Mouse (Mus musculus) kidney, adult 2 months (tissue): Measurements from ENCODE around the gene Hnrnpl. TPM values are rescaled to one million over a fixed set of nuclear protein-coding genes. Genes with fewer than 3 reads are reported as not detected.

Experiments used
- DNase-seq: peaks from one replicate; pipeline ENCODE4 v3.0.0; 2021
- H3K27ac ChIP-seq: fragments of 200-500 bp; 2 replicates; pipeline ENCODE4 v1.5.1; 2012; ENCODE audit warnings: low read depth, low read length, control low read depth, inconsistent platforms; ENCODE audit not compliant: insufficient read depth
- H3K27me3 ChIP-seq: fragments of 200-500 bp; replicated peaks from 2 replicates; pipeline ENCODE4 v1.6.1; 2012; ENCODE audit warnings: mild to moderate bottlenecking, moderate library complexity, low read length, inconsistent platforms; ENCODE audit not compliant: control insufficient read depth, insufficient read depth
- H3K36me3 ChIP-seq: fragments of 200-500 bp; 2 replicates; pipeline ENCODE4 v1.6.1; 2012; ENCODE audit warnings: mild to moderate bottlenecking, moderate library complexity, low read length, inconsistent platforms; ENCODE audit not compliant: control insufficient read depth, insufficient read depth
- H3K4me1 ChIP-seq: fragments of 200-500 bp; 2 replicates; pipeline ENCODE4 v1.6.1; 2011; ENCODE audit warnings: low read length; ENCODE audit not compliant: control insufficient read depth, insufficient read depth
- H3K4me3 ChIP-seq: fragments of 200-500 bp; 2 replicates; pipeline ENCODE4 v1.5.1; 2011; ENCODE audit warnings: mild to moderate bottlenecking, low read depth, low read length, control low read depth; ENCODE audit not compliant: insufficient read depth
- CTCF ChIP-seq: fragments of 200-500 bp; conservative IDR thresholded peaks from 2 replicates; pipeline ENCODE4 v1.5.1; 2011; ENCODE audit warnings: low read depth, mild to moderate bottlenecking, control low read depth, low read length, moderate library complexity, mixed read lengths; ENCODE audit not compliant: insufficient read depth, insufficient read length
- POLR2A ChIP-seq: fragments of 200-500 bp; IDR thresholded peaks from one replicate; pipeline ENCODE4 v1.6.1; 2011; ENCODE audit warnings: low read depth, low read length, control low read depth
- WGBS: fragments of 180-500 bp; shearing (Covaris S2); methylation state at CpG from one replicate; pipeline ENCODE4 v1.1.7; 2018; 5-methylcytosine and 5-hydroxymethylcytosine counted together
- polyA plus RNA-seq: library from polyadenylated mRNA; depleted of rRNA; stranded (reverse); fragments of >200 nt; gene quantifications from 2 replicates; pipeline ENCODE4 v1.2.3, GENCODE M21; 2012

Gene Hnrnpl
- polyA plus RNA-seq, 1 experiment, result 214 TPM

GRCm38 (mm10) chr7:28818436-28818835 is 10.1 kb downstream of the Hnrnpl start:
- DNase-seq, result no peak
- Histone ChIP-seq H3K27ac (no peak overlapping the region), H3K36me3 (peaks cover 41% of the 10 kb centered on the region), H3K4me1 (peaks cover 16% of the 10 kb centered on the region; the same call in 1 of the 2 replicates), H3K4me3 (no peak overlapping the region), H3K27me3 (no peaks in the 10 kb centered on the region)
- WGBS, result 75% methylated on average over 18 of the region's 18 CpGs
- TF ChIP-seq POLR2A (no peak), CTCF (no peak)

- Histone ChIP-seq H3K27ac (no peak overlapping the region), H3K4me3 (no peak overlapping the region), H3K27me3 (no peaks in the 10 kb centered on the region), H3K4me1 (peaks cover 16% of the 10 kb centered on the region; the same call in 1 of the 2 replicates), H3K36me3 (peaks cover 37% of the 10 kb centered on the region)
- DNase-seq, result no peak
- TF ChIP-seq CTCF, result no peak
- no peak for TF ChIP-seq POLR2A
- WGBS, result 64% methylated on average over 4 of the region's 4 CpGs
These were observed 10.6 kb downstream of the Hnrnpl start for GRCm38 (mm10) chr7:28818861-28819452.

- H3K36me3 ChIP-seq, result peaks cover 36% of the 10 kb centered on the region
- DNase-seq, result no peak
- 74% methylated on average over 4 of the region's 4 CpGs for WGBS
- H3K27me3 ChIP-seq, result no peaks in the 10 kb centered on the region
- no peak overlapping the region for H3K27ac ChIP-seq
- no peak for TF ChIP-seq CTCF
- no peak for TF ChIP-seq POLR2A
- H3K4me1 ChIP-seq, result peaks cover 19% of the 10 kb centered on the region; the same call in 1 of the 2 replicates
- H3K4me3 ChIP-seq, result no peak overlapping the region
These were observed 11.2 kb downstream of the Hnrnpl start for GRCm38 (mm10) chr7:28819571-28819970.

- Histone ChIP-seq H3K36me3 (peaks cover 29% of the 10 kb centered on the region), H3K4me1 (peaks cover 20% of the 10 kb centered on the region; the same call in 1 of the 2 replicates), H3K4me3 (no peak overlapping the region), H3K27me3 (no peaks in the 10 kb centered on the region), H3K27ac (peak overlapping the region; percentile 9)
- WGBS, result 51% methylated on average over 12 of the region's 12 CpGs
- DNase-seq, result peak; percentile 85
- no peak for TF ChIP-seq POLR2A
- TF ChIP-seq CTCF, result no peak
These were observed 12.3 kb downstream of the Hnrnpl start for GRCm38 (mm10) chr7:28820358-28821260.

GRCm38 (mm10) chr7:28821261-28821831 is 13.0 kb downstream of the Hnrnpl start:
- DNase-seq, result peak; percentile 67
- H3K4me3 ChIP-seq, result no peak overlapping the region
- no peaks in the 10 kb centered on the region for H3K27me3 ChIP-seq
- TF ChIP-seq POLR2A (no peak), CTCF (no peak)
- H3K36me3 ChIP-seq, result peaks cover 27% of the 10 kb centered on the region
- H3K27ac ChIP-seq, result 0 out of 2 replicates have a peak overlapping the region, but pooled peaks have one; percentile 7
- peaks cover 20% of the 10 kb centered on the region; the same call in 1 of the 2 replicates for H3K4me1 ChIP-seq
- WGBS, result 36% methylated on average over 10 of the region's 10 CpGs

GRCm38 (mm10) chr7:28822556-28822955 is 14.2 kb downstream of the Hnrnpl start:
- Histone ChIP-seq H3K27me3 (no peaks in the 10 kb centered on the region), H3K27ac (peak overlapping the region; percentile 39; the same call in 1 of the 2 replicates), H3K4me1 (peaks cover 18% of the 10 kb centered on the region; the same call in 1 of the 2 replicates), H3K36me3 (peaks cover 22% of the 10 kb centered on the region), H3K4me3 (no peak overlapping the region)
- WGBS, result 60% methylated on average over 1 of the region's 1 CpGs
- no peak for TF ChIP-seq CTCF
- TF ChIP-seq POLR2A, result no peak
- DNase-seq, result no peak
